Mouse (Mus musculus) liver, adult 2 months (tissue): Measurements from ENCODE around the gene Ppid. TPM values are rescaled to one million over a fixed set of nuclear protein-coding genes. Genes with fewer than 3 reads are reported as not detected.
A peak's percentile ranks its signal among the peaks of the same experiment; 100 is the strongest.
"Not testable (repeated sequence)": the region's sequence is repeated elsewhere in the genome, so short reads cannot be mapped to it uniquely, and the experiment has no call there.

Source experiments
- DNase-seq: peaks from one replicate; pipeline ENCODE4 v3.0.0-alpha.2; 2011; ENCODE audit warnings: low read depth, low spot score; ENCODE audit errors: extremely low read depth
- H3K27ac ChIP-seq: fragments of 200-500 bp; replicated peaks from 2 replicates; pipeline ENCODE4 v1.5.1; 2012; ENCODE audit warnings: low read depth, mild to moderate bottlenecking, control low read depth, inconsistent platforms, low read length; ENCODE audit not compliant: insufficient read depth
- H3K27me3 ChIP-seq: fragments of 200-500 bp; 2 replicates; pipeline ENCODE4 v1.6.1; 2012; ENCODE audit warnings: mild to moderate bottlenecking, moderate library complexity, low read length, inconsistent platforms; ENCODE audit not compliant: control insufficient read depth, insufficient read depth
- H3K36me3 ChIP-seq: fragments of 200-500 bp; 2 replicates; pipeline ENCODE4 v1.6.1; 2012; ENCODE audit warnings: low read length, inconsistent platforms; ENCODE audit not compliant: control insufficient read depth, insufficient read depth
- H3K4me1 ChIP-seq: fragments of 200-500 bp; 2 replicates; pipeline ENCODE4 v1.6.1; 2011; ENCODE audit warnings: low read length; ENCODE audit not compliant: control insufficient read depth, insufficient read depth
- H3K4me3 ChIP-seq: fragments of 200-500 bp; 2 replicates; pipeline ENCODE4 v1.5.1; 2011; ENCODE audit warnings: low read depth, mild to moderate bottlenecking, control low read depth, low read length, moderate library complexity; ENCODE audit not compliant: insufficient read depth
- H3K79me2 ChIP-seq: fragments of 200-500 bp; 2 replicates; pipeline ENCODE4 v1.6.1; 2012; ENCODE audit warnings: inconsistent platforms, mild to moderate bottlenecking, low read length, moderate library complexity; ENCODE audit not compliant: control insufficient read depth, insufficient read depth
- H3K9ac ChIP-seq: fragments of 200-500 bp; 2 replicates; pipeline ENCODE4 v1.6.1; 2012; ENCODE audit warnings: low read depth, mild to moderate bottlenecking, control low read depth, inconsistent platforms, low read length
- CTCF ChIP-seq: fragments of 200-500 bp; IDR thresholded peaks from 2 replicates; pipeline ENCODE4 v1.5.1; 2011; ENCODE audit warnings: low read depth, low read length, control low read depth
- POLR2A ChIP-seq: fragments of 200-500 bp; IDR thresholded peaks from 2 replicates; pipeline ENCODE4 v1.6.1; 2011; ENCODE audit warnings: low read length, control low read depth; ENCODE audit not compliant: insufficient read depth; ENCODE audit errors: extremely low read depth
- WGBS: fragments of 180-500 bp; shearing (Covaris S2); methylation state at CpG from one replicate; pipeline ENCODE4 v1.1.7; 2018; 5-methylcytosine and 5-hydroxymethylcytosine counted together
- polyA plus RNA-seq: library from polyadenylated mRNA; depleted of rRNA; stranded (reverse); fragments of >200 nt; gene quantifications from 2 replicates; pipeline ENCODE4 v1.2.3, GENCODE M21; 2012
- total RNA-seq: library from RNA; depleted of rRNA; stranded (reverse); fragments of >200 nt; gene quantifications from 2 replicates; pipeline ENCODE4 v1.2.3, GENCODE M21; 2014

The Ppid gene
- total and polyA plus RNA-seq, 2 experiments = 7.1 to 33.3 TPM

DNA sequence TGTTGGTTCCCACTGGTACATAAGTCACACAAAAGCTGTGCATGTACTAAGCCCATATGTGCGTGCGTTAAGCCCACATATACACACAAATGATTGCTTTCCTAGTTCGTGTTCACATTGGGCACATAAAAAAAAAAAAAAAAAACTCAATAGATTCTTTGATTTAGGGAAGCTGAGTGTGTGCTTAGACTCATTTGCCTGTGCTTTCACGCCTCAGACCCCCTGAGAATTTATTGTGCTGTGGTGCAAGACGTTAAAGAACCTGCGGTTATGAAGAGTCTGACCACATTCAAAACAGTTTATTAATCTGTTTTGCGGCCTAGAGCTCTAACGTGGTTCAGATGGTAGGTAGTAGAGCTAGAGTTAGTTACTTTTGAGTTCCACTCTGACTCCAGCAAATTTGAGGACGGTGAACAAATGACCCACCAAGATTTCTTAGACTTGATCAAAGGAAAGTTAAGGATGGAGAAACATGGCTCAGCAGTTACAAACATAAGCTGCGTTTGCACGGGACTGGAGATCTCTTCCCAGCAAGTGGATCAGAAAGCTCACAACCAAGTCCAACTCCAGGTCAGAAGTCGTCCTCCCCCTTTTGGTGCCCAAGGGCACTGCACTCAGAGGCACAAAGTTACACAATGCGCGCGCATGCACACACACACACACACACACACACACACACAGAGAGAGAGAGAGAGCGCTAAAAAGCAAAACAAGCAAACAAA lies 22.4 kb upstream of the Ppid start:
- Histone ChIP-seq H3K27me3 (no peaks in the 10 kb centered on the region), H3K79me2 (peaks cover 15% of the 10 kb centered on the region), H3K9ac (no peak overlapping the region), H3K27ac (0 out of 2 replicates have a peak overlapping the region, but pooled peaks have one; percentile 72), H3K4me1 (peaks cover 14% of the 10 kb centered on the region), H3K4me3 (no peak overlapping the region), H3K36me3 (no peaks in the 10 kb centered on the region)
- WGBS = 86% methylated on average over 16 of the region's 16 CpGs
- TF ChIP-seq POLR2A (no peak), CTCF (peak; percentile 46; the same call in 1 of the 2 replicates)
- peak; percentile 72 for DNase-seq

DNA sequence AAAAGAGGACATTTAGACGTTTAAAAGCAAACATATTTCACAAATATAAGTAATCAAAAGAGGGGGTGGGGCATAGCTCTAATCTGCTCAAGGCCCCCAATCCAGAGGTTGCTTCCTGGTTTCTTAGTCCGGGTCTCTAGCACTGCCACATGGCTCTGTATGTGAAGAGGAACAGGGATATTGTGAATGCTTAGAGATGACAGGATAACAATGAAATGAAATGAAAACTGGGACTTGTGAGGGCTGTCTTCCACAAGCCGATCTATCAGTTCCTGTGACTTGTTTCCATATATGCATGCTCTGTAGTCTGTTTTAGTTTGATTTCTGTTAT lies 21.8 kb upstream of the Ppid start:
- Histone ChIP-seq H3K4me1 (peaks cover 13% of the 10 kb centered on the region), H3K4me3 (no peak overlapping the region), H3K36me3 (no peaks in the 10 kb centered on the region), H3K79me2 (peaks cover 15% of the 10 kb centered on the region), H3K27ac (no peak overlapping the region), H3K9ac (no peak overlapping the region), H3K27me3 (no peaks in the 10 kb centered on the region)
- TF ChIP-seq CTCF = no peak
- no peak for TF ChIP-seq POLR2A
- 73% methylated on average over 3 of the region's 3 CpGs for WGBS
- DNase-seq = no peak

DNA sequence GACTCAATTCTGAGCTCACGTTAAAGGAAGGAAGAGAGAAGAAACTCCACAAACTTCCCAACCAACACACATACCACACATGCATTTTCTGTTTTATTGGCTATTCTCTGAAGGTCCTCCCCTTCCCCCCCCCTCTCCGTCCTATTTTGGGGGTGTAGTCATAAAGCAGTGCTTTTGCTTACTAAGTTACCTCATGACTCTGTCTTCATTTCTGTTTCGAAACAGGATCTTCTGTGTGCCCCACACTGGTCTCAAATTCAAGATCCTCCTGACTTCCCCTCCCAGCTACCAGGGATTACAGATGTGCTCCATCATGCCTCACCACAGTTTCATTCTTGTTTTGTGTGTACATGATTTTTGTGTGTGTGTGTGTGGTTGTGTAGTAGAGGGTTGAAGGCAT lies 18.7 kb upstream of the Ppid start:
- Histone ChIP-seq H3K79me2 (no peaks in the 10 kb centered on the region), H3K36me3 (no peaks in the 10 kb centered on the region), H3K4me3 (no peak overlapping the region), H3K27me3 (no peaks in the 10 kb centered on the region), H3K27ac (no peak overlapping the region), H3K4me1 (no peaks in the 10 kb centered on the region), H3K9ac (no peak overlapping the region)
- DNase-seq = no peak
- WGBS = 71% methylated on average over 3 of the region's 3 CpGs
- TF ChIP-seq POLR2A = no peak

DNA sequence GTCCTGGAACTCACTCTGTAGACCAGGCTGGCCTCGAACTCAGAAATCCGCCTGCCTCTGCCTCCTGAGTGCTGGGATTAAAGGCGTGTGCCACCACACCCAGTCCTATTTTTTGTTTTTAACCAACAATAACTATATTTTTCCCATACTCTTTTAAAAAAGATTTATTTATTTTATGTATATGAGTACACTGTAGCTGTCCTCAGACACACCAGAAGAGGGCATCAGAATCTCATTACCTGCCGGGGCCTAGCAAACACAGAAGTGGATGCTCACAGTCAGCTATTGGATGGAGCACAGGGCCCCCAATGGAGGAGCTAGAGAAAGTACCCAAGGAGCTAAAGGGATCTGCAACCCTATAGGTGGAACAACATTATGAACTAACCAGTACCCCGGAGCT lies 17.8 kb upstream of the Ppid start:
- DNase-seq, H3K27me3 ChIP-seq, H3K4me1 ChIP-seq, H3K79me2 ChIP-seq, H3K4me3 ChIP-seq, H3K9ac ChIP-seq, H3K36me3 ChIP-seq, H3K27ac ChIP-seq: not testable (repeated sequence)
- 92% methylated on average over 5 of the region's 5 CpGs for WGBS

DNA sequence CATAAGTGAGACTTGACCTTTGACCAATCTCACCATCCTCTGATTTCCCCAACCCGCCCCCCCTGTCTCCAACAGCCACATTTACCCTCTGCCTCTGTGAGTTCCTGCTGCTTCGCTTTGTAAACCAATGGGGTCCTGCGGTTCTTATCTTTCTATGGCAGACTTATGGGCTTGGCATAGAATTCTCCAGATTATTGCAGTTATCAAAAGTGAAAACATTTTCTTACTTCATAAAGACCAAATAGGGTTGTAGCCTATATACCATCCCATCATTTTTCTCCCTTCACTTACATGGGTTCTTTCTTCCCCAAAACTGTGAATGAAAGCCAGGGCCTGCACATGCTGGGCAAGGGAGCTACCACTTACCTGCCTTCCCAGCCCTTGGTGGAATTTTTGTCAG lies 16.8 kb upstream of the Ppid start:
- H3K4me1 ChIP-seq = no peaks in the 10 kb centered on the region
- no peaks in the 10 kb centered on the region for H3K79me2 ChIP-seq
- 92% methylated on average over 3 of the region's 3 CpGs for WGBS
- no peaks in the 10 kb centered on the region for H3K36me3 ChIP-seq
- H3K27ac ChIP-seq = no peak overlapping the region
- no peak overlapping the region for H3K9ac ChIP-seq
- TF ChIP-seq CTCF = no peak
- TF ChIP-seq POLR2A = no peak
- no peaks in the 10 kb centered on the region for H3K27me3 ChIP-seq
- no peak overlapping the region for H3K4me3 ChIP-seq
- DNase-seq = no peak

DNA sequence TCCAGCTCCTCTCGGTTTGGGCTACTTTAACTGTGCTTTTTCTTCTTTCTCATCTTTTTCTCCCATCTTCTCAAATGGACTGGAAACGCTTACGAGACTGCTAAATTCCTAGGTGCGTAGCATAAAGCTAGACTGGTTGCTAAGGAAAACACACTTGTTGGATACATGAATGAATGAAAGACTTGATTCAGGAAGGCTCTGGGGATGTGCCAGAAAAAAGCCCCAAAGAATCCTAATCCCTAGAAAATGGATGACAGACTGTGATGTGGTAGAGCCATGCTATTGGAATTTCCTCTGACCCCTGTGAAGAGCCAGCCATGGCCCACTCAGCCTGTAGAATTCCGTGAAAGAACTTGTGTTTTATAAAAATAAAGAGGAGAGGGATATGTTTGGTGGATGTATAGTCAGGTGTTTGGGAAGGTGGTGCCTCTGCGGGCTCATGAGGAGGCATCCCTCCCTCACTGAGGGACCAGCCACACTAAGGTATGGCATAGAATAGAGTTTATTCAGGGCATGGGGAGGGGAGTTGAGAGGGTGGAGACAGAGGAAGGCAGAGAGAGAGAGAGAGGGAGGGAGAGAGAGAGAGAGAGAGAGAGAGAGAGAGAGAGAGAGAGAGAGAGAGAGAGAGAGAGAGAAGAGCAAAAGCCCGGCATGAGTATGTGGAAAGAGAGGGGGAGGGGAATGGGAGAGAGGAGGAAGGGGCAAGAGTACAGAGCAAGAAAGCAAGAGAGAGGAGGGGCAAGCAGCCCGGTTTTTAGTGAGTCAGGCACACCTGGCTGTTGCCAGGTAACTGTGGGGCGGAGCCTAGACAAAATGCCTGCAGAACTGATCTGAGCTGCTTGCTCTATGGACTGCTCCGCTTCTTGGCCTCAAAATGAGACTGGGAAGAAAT lies 15.3 kb upstream of the Ppid start:
- Histone ChIP-seq H3K36me3 (no peaks in the 10 kb centered on the region), H3K4me3 (no peak overlapping the region), H3K27me3 (no peaks in the 10 kb centered on the region), H3K27ac (no peak overlapping the region), H3K9ac (no peak overlapping the region), H3K4me1 (no peaks in the 10 kb centered on the region), H3K79me2 (no peaks in the 10 kb centered on the region)
- 58% methylated on average over 10 of the region's 10 CpGs for WGBS
- TF ChIP-seq CTCF (no peak), POLR2A (no peak)
- no peak for DNase-seq
